Mouse (Mus musculus) thymus, postnatal 14 days (tissue): Measurements from ENCODE around the gene Ralgds.
"Not testable (repeated sequence)": the region's sequence is repeated elsewhere in the genome, so short reads cannot be mapped to it uniquely, and the experiment has no call there.

Experiments
- DNase-seq: peaks from one replicate; pipeline ENCODE4 v3.0.0; 2021

The Ralgds gene

DNA sequence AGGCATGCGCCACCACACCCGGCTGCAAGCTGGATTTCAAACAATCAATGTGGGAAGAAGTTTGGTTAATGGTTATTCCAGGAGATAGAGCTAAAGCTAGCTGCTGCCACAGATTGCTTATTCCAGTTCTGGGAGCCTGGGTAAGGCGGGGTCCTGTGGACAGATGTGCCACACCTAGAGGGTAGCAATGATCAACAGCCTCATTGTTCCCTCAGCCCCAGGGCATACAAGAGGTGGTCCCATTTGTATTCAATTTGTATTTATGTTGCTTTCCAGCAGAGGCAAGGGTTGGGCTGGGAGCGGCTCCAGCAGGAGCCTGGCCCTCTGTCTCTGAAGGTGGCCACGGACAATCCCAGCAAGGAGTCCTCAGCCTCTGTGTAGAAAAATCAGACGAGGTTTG, 6.6 kb upstream of the Ralgds start:
- DNase-seq: no peak

DNA sequence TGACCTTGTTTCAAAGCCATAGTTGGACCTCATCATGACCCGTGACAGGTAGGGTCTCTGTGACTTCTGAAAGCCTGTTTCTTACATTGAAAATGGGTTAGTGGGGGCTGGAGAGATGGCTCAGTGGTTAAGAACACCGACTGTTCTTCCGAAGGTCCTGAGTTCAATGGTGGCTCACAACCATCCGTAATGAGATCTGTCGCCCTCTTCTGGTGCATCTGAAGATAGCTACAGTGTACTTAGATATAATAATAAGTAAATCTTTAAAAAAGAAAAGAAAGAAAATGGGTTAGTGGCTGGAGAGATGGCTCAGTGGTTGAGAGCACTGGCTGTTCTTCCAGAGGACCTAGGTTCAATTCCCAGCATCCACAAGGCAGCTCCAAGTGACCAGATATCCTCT, 1.3 kb upstream of the Ralgds start:
- not testable (repeated sequence) for DNase-seq

DNA sequence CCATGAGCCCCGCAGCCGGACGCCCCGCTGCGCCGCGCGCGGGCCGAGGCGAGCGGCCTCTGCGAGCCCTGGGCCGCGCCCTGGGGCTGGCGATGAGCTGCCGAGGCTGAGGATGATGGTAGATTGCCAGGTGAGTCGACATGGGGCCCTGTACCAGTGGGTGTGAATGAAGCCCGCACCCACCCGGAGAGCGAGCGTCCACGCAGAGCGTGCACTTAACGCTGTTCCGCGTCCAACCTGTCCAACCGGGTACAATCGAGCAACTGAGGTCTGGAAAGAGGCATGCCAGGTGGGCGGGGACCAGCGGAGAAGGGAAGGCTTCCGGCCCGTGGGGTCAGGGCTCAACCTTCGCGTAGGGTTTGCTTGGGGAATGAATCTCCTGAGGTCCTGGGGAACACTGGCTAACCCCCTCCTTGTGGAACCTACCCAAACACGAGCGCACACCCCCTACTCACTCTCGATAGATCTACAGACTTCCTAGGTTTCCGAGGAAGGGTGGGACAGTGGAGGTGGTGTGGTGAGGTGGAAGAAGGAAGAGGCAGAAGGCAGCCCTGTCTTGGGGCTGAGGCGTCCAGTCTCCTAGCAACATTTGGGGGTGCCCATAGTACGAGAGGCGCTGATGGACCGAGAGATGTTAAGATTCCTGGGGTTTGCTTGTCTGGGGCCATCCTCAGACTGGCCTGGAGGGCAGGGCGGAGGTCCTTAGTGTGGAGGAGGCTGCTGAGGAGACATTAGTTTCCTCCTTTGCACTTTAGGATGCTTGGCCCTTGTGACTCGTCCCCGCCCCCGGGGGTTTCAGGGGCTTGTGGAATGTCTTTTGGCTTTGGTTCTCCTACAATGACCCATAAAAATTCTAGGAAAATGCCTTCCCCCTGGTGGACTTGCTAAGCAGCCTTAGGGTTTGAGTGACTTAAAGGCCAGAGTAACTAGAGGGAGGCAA, 776 bp downstream of the Ralgds start:
- peak; percentile 45 for DNase-seq

DNA sequence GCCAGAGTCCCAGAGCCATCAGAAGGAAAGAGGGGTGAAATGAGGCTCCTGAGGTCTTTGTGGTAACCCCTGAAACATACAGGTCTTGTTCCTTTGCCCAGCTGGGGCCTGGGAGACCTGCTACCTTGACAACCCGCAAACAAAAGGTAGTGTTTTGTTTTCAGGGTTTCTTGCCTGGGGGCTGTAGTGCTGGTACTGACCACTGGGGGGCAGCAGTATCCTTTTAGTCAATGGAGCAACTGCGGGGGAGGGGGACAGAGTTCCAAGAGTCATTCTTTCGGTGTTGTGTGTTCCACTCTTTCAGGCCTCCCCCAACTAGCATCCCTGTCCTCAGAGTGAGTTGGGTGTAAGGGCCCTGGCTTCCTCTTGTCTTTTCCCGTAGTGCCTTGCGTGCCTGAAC, 1.6 kb downstream of the Ralgds start:
- peak; percentile 89 for DNase-seq

DNA sequence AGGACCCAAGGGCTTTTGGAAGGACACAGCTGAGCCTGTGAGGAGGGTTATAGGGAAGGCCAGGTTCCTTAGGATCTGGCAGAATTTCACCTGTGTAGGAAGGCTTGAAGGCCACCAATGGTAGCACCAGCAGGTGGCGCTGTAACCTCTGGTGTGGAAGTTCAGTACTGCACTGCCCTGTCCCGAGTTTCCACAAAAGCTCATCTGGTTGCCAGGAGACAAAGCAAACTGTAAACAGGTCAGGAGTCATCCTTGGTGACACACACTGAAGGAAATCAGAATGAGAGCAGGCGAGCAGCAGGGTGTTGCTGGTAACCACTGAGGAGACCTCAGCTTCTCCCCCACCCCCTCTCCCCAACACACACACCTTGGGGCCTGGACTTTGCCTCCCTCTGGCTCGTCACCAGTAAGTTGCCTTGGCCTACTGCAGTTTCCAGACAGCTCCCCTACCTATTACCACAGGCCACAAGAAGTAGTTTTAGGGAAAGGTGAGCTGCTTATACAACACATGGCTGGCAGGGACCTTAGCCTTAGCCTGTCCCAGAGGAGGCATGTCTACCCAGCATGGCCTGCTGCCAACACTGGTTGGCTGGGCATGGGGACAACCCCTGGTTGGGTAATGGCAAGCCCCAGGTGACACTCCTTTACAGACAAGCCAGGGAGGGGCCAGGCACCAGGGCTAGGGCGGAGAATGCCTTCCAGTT, 4.4 kb downstream of the Ralgds start:
- DNase-seq: peak; percentile 73

DNA sequence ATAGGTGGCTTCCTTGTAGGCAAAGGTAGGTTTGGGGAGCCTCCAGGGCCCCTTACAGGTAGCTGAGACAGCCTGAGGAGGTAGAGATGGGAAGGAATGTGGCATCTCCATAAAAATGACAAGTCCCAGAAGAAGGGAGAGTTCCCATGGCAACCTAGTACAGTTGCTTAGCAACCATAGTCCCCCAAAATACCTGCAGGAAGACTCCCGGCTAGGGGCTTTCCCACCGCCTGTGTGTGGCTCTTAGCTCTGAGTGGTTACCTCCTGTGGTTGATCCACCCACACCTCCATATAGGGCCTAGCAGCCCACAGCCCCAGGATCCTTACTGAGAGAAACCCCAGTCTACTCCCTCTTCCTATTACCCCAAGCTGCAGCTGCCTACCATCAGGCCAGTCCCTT, 5.3 kb downstream of the Ralgds start:
- peak; percentile 37 for DNase-seq

DNA sequence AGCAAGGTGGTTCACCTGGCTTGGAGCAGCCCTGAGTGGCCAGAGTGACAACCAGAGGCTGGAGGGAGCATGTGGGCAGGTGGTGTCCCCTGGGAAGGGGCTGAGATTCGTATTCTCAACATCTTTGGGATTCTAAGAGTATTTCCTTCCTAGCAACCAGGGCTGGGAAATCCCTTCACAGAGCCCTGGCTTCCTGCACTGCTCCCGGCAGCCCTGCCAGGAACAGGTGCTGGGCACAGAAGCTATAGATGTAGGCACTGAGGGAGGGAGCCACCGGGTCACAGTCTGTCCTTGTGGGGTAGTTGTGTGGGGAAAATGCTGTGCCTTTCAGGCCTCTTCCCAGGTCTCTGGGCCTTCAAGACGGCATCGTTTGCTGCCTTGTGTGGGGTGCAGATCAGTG, 7.7 kb downstream of the Ralgds start:
- DNase-seq: no peak

DNA sequence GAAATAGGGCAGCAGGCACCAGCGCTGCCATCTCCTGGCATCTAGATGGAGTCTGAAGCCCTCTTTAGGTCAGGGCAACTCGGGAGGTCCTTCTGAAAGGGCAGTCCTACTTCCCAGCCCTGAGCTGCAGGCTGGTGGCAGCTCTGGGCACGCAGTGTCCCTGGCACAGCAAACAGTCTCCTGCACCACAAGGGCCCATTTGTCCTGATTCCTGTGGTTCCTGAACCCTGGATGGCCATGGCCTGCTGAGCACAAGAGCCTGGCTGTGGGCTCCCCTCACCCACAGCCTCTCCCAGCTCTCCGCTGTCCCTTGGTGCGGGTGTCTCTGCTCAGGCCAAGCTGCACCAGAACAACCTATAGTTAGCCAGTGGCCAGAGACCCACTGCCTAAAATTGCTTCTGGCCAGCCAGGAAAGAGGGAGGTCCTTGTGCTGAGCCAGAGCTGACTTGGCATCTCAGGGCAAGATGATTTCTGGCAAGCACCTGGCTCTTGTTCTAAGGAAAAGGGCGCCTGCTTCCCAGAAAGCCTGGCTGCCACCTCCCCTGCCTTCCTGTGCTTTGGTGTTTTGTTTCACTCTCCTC, 8.7 kb downstream of the Ralgds start:
- no peak for DNase-seq

DNA sequence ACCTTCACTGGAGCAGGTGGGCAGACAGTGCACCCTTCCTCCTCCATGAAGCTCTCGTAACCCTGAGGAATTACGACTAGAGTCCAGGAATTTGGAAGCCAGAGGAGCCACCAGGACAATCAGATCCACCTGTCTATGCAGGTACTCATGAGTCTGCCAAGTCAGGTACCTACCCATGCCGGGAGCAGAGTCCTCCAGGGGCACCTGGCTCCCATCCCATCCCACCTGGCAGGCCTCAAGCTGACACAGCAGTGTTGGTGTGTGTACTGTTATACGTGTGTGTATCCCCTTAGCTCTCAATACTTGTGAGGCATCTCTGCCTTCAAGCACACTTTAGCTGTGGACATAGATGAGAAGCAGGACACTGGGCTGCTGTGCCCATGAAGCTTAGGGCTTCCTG, 9.2 kb downstream of the Ralgds start:
- no peak for DNase-seq

DNA sequence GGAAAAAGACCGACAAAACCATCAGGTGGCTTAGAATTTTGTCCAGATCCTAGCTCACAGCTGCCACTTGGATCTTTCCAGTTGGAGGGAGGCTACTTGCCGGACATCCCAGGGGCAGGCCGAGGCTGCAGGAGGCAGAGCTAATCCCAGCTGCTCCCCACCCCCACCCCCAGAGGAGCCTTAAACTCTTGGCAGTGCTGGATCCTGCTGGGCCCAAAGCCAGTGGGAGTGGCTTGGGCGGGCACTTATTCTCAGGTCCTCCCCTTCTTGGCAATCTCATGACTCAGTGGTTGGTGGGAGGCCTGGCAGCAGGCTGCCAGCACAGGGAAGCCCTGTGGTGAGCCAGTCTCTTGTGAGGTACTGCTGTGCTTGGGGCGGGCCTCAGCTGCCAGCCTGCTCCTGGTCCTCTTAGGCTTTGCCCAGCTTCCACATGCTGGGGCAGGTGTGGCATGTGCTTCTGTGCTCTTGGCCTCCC, 10.8 kb downstream of the Ralgds start:
- DNase-seq: no peak

DNA sequence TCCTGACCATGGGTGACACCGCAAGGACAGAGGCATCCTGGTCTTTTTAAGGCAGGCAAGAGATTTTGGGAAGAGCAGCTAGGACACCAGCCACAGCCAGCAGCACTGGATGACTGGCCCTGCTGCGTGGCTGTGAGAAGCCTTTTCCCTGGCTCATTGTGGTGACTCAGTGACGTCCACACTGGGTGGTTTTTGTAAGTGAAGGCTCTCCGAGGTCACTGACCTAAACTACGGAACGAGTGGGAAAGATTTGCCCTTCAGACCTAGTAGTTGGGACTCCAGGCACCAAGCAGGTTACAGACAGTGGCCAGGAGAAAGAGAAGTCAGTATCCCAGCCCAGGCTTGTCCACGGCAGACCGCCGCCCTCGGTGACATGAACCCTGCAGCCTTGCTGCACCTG, 11.5 kb downstream of the Ralgds start:
- no peak for DNase-seq

DNA sequence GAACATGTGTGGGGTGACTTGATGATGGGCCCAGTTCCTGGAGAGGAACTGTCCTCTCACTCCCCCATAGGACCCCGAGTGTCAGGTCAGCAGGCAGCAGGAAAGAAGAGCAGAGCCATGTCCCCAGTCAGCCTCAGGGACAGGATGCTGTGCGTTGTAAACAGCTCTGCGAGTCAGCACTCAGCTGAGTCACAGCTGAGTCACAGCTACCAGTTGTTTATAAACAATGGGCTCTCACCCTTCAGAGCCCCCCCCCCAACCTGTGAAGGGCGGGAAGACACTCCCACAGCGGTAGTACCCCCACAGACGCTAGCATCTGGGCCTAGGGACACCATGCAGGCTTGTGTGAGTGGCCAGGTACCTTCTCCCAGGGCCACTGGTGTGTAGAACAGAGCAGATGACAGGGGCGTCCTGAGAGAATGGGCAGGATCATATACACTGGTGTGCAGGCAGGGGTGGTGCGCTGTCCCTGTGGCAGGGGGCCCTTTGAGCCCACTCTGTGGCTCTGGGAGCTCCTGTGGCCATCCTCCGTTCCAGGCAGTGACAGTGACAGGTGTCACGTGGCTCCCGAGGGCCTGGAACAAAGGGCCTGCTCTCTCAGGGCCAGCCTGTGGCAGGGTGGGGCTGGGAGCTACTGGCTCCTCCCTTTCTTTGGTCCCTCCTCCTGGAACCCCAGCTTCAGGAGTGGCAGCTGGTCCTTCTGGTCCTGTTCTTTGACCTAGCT, 12.5 kb downstream of the Ralgds start:
- no peak for DNase-seq

DNA sequence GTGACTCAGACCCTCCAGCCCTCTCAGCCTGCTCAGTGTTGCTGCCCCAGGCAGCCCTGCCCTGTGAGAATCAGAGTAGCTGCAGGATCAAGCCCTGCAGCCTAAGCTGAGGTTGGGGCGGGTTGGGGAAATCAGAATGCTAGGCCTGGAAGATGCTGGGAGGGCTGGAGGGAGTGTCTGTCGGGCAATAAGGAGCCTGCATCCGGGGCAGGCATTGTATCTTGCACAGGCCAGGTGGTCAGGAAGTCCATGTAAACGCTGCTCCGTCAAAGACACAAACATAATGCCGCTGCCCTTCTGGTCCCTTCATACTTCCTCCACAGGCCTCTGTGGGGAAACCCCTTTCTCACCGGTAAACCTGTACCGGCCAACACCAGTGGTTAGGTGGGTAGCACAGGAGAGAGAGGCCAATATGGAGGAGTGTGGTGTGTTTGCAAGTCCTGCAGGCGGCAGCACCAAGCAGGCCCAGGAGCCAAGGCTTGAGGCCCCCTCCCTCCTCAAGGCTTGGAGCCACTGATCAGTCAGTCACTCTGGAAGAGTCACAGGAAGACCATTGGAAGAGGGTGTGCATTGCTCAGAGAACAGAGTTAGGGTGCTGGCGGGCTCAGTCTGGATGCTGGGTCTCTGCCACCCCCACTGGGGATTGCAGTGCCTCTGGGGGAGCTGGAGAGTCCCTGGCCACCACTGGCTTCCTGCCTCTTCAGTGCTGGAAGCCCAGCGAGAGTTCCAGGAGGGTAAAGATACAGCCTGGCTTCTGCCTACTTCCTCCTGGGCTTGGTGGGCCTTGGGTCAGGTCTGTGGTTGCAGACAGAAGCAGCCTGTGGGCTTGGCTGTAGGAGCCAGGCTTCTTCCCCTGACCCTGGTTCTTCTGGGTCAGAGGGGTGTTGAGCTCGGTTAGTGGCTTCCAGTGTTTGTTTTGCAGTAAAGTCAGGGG, 13.3 kb downstream of the Ralgds start:
- DNase-seq: peak; percentile 22

DNA sequence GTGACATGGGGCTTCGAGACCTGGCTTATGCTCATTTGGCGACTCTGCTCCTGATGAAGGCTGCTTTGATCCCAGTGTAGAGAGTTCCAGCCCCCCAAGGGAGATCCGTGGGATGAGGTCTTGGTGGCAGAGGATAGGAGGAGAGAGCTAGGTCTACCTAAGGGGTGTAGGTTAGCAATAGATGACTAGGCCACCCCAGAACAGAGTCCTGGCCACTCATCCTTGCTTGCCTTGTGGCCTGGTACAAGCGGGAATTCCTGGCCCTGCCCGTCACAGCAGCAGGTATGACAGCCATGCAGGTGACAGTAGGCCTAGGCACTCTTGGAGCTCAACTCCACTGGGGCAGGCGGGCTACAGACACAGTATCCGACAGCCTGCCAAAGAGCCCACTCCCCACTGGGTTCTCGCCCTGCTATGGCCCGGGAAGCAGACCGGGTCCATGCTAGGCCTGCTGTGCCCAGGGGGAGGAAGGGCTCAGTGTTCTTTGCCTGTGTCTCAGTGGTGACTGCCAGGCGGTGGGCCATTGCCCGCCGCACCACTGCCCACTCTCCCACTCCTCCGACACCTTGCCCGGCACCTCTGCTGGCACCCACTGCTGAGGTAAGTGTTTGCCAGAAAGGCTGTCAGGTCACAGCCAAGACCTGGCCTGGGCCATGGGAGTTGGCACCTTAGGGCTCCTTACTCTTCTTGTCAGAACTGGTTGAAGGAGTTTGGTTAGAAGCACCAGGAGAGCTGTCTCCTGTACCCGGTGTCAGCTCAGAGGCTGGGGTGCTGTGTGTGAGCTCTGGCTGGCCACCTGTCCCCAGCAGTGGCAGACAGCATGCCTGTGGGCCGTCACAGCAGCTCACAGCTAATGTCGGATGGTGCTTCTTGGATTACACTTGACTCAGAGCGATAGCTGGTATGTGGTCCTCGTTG, 14.8 kb downstream of the Ralgds start:
- no peak for DNase-seq

DNA sequence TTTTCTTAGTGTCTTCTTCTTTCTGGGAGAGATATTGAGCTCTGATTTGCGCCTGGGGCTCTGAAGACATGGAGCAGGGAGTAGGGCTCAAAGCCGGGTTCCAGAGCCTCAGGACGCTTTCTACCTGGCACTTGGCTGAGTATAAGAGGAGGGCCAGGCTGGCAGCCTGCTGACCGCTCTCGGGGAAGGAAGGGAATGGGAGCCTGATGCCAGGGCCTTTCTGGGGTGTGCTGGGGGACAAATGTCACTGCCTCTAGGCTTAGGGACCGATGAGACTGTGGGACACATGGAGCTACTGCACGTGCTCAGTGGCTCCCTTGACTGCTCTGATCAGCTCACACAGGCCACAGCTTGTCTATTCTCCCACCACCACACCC, 15.4 kb downstream of the Ralgds start:
- DNase-seq: no peak

DNA sequence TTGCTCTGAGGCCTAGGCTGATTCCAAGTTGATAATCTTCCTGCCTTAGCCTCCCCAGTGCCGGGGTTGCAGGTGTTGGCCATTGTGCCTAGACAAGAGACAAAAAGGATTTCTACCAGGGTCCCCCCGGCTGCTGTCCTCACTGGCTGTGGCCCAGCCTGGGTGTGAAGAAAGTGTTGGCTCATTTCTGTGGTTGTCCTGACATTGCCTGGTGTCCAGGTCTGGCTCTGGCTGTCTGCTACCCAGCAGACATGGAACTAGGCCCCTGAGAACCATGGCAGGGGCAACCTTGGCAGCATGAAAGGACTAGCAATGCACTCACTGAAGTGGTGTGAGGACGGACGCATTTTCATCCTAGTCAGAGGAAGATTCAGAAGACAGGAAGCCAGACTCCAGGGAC, 16.9 kb downstream of the Ralgds start:
- DNase-seq: no peak

DNA sequence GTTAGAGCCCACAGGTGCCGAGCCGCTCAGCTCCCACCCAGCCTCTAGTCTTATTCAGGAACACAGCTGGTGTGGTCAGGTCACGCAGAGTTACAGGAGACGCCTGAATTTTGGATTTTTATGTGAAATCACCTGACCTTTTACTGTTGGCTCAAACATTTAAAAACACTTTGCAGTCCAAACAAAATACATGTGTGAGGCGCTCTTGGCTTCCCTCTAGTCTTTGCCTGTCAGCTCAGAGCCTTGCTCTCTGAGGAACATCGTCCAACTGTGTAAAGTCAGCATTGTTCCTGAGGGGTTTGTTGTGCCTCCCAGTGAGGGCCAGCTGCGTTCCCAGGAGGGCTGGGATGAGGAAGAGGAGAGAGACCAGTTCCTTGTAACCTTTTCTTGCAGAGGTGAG, 17.4 kb downstream of the Ralgds start:
- no peak for DNase-seq

DNA sequence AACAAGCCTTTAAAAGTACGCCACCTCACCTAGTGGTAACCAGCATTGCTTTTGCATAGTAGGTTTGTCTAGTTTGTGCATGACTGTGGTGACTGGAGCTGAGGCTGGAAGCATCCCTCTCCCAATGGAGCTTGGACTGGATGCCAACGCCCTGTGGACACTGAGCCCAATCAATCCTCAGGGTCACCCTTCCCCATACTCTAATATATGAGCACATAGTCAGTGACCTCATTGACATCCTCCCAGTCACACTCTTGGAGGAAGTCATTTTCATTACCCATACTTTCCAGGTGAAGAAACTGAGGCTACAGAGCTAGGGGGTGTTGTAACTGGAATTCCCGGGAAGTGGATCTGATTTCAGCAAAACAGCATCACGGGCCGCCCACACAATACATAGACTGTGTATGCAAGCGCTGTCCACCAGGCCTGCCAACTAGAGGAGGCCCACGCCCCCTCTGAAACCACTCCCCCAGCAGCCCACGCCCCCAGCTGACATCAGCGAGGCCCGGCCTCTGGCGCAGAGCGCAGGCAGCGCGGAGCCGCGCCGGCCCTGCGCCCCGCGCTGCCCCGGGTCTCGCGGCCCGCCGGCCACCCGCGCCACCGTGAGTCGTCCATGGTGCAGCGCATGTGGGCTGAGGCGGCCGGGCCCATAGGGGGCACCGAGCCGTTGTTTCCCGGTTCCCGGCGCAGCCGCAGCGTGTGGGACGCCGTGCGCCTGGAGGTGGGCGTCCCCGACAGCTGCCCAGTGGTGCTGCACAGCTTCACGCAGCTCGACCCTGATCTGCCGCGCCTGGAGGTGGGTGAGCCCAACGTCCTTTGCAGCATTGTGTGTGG, 20.2 kb downstream of the Ralgds start:
- DNase-seq: peak; percentile 78

DNA sequence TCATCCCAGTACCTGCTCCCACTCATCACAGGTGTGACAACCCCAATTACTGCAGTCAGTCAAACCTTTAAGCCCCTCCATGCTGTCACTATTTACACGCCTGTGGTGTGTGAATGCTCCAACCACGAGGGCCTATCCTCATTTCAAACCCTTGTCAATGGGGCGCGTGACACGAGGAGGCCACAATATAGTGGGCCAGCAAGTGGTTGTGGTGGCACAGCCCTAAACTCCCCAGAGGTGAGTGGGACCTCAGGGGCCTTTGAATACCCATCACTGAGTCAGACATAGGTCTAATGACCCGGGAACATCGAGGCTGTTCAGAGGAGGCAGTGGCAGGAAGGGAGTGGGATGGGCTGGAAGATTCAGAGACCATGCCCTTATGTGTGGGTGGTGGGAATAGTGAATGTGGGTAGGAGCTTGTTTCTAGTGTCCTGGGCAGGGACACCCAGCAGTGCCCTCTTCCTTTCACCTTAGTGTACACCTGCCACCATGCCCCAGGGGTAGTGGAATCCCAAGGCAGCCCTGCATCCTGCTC, 21.0 kb downstream of the Ralgds start:
- DNase-seq: no peak
